Mouse (Mus musculus) hindbrain, embryonic 16.5 days (tissue): ENCODE data around the gene Armc3. TPM values are rescaled to one million over a fixed set of nuclear protein-coding genes. Genes with fewer than 3 reads are reported as not detected.

Experiments
- polyA plus RNA-seq: library from polyadenylated mRNA; unstranded; fragments of >200 nt; fragmentation: Nextera tagmentation; extraction: Ambion mirVana; gene quantifications from 2 replicates; pipeline ENCODE4 v1.2.1, GENCODE M21; 2015

Gene Armc3
- polyA plus RNA-seq, 1 experiment from 2014 or later = 1.6 TPM

Other genes with a start within 250 kb of the Armc3 start
- gene Pip4k2a, start 201.2 kb upstream of the Armc3 start, polyA plus RNA-seq = 10.2 and 12.5 TPM in 2 replicates
- 0.18 and 0.52 TPM in 2 replicates for gene 4930426L09Rik, start 201.0 kb upstream of the Armc3 start, polyA plus RNA-seq
- 10.5 and 12.9 TPM in 2 replicates for gene Msrb2, start 172.1 kb downstream of the Armc3 start, polyA plus RNA-seq
- 1.6 and 1.7 TPM in 2 replicates for gene Ptf1a, start 246.4 kb downstream of the Armc3 start, polyA plus RNA-seq